Mouse (Mus musculus) layer of hippocampus, postnatal 25 days (tissue): ENCODE measurements around the gene Hes5. TPM values are rescaled to one million over a fixed set of nuclear protein-coding genes. Genes with fewer than 3 reads are reported as not detected.

Experiments
- DNase-seq, 2 experiments: peaks; one replicate each; pipeline ENCODE4 v3.0.0; 2022; ENCODE audit warnings: mixed read lengths in 2 of 2, low spot score in 1 of 2; ENCODE audit errors: extremely low spot score in 1 of 2
- total RNA-seq, 2 experiments: library from RNA; stranded (reverse); gene quantifications; 2 replicates each; pipeline ENCODE4 v1.2.3; 2021

The Hes5 gene
- total RNA-seq, 2 experiments from 2014 or later, result 30.2 to 37.9 TPM

DNA sequence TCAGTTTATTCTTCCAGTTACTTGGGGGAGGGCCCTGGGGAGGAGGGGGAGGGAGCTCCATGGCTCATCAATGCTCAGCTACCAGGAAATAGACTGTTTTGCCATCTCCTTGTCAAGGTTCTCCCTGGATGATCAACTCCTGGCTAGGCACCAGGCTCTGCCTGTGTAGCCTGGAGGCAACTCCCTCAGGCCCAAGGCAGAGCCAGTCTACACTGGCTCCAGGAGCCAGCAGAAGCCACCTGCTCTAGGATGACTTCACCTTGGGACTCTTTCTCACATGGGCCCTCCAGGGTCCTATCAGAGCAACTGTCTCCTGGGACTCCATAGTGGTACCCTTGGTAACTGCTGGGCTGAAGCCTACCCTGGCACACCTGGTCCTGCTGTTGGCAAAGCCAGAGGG, 47.4 kb downstream of the Hes5 start:
- no peak for DNase-seq

DNA sequence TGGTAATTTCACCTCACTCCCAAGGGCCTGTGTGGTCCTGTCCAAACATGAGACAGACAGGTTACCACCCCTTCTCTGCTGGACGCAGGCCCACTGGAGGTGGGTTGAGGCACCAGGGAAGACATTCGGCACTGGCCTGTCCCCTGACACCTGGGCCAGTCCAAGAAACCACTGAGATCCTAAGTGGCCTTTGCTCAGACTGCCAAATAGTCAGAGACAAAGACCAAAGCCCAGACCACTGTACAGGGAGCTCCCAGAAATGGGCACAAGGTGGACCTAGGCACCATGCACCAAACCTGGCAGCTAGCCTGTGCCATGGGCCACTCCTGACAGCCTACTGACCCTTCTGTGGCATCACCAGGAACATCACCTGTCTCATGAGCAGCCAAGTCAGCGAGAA, 48.5 kb downstream of the Hes5 start:
- DNase-seq, result no peak

DNA sequence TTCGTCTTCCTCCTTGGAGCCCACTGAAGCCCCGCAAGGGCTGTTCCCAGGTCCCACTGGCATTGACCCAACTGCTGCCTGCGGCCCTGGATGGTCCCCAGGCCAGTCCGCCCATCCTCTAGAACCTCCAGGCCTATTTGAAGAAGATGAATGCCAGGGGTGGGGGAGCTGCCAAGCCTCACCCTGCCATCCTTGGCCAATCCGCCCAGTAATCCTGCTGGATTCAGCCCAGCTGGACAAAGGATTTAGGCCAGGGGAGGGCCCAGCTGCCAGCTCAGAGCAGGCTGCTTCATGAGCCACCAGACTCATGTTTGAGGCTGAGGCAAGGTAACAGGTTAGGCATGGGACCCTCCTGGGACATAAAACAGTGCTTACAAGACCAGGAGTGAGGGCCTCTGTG, 50.1 kb downstream of the Hes5 start:
- DNase-seq, result peak in 1 of 2 experiments; percentile 37

DNA sequence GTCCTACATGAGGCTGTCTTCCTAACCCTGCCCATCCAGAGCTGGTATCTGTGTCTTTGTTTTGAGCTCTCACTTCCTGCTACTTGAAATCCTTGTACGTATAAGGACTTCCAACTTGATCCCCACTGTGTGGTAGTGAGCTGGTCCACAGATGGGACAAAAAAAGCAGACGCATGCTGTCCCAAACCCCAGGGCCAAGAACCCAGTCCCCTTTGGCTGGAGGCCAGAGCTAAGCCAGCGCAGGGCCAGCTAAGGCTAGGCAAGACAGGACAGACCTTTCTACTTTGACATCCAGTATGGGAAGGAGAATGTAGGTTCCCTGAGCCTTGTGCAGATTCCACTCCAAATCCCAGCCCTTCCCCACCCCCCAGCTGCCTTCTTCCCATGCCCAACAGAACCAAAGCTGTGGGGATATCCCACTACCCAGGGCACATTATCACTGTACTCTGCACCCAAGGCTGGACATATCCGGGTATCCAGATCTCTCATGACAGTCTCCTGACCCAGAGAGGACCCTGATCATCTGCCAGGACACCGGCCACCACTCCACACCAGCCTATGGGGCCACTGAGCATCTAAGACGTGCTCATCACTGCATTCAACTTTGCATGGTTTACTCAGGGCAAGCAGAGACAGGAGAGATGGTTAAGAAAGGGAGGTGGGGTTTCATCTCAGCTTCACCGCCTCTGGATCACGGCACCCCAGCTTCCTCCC, 50.7 kb downstream of the Hes5 start:
- DNase-seq, result no peak

Other genes starting within 250 kb of the Hes5 start
- 1 to 10 TPM; 3.3 to 3.4 TPM for gene Ttc34, start 123.5 kb upstream of the Hes5 start, total RNA-seq
- gene Mmel1, start 91.3 kb upstream of the Hes5 start, total RNA-seq, result 1 to 10 TPM in 1 of 2 experiments, under 1 TPM in 1; 0.32 to 1.0 TPM
- gene Fam213b, start 61.8 kb upstream of the Hes5 start, total RNA-seq, result 10 to 100 TPM; 40.9 to 51.7 TPM
- gene Tnfrsf14, start 32.4 kb upstream of the Hes5 start, total RNA-seq, result 1 to 10 TPM in 1 of 2 experiments, under 1 TPM in 1; 0.62 to 1.9 TPM
- gene Pank4, start 3.2 kb downstream of the Hes5 start, total RNA-seq, result 10 to 100 TPM; 34.9 to 37.1 TPM
- gene Plch2, start 95.9 kb downstream of the Hes5 start, total RNA-seq, result 10 to 100 TPM; 91.4 to 98.9 TPM
- 10 to 100 TPM; 21.6 to 26.5 TPM for gene Pex10, start 106.1 kb downstream of the Hes5 start, total RNA-seq
- 10 to 100 TPM; 62.2 to 67.3 TPM for gene Rer1, start 125.5 kb downstream of the Hes5 start, total RNA-seq
- gene Morn1, start 125.7 kb downstream of the Hes5 start, total RNA-seq, result 10 to 100 TPM; 11.2 to 17.3 TPM